Mouse (Mus musculus): Measurements from ENCODE around the gene Pigk. TPM values are rescaled to one million over a fixed set of nuclear protein-coding genes. Genes with fewer than 3 reads are reported as not detected.

Gene Pigk
- polyA plus RNA-seq, 1 experiment = 5.8 TPM

DNA sequence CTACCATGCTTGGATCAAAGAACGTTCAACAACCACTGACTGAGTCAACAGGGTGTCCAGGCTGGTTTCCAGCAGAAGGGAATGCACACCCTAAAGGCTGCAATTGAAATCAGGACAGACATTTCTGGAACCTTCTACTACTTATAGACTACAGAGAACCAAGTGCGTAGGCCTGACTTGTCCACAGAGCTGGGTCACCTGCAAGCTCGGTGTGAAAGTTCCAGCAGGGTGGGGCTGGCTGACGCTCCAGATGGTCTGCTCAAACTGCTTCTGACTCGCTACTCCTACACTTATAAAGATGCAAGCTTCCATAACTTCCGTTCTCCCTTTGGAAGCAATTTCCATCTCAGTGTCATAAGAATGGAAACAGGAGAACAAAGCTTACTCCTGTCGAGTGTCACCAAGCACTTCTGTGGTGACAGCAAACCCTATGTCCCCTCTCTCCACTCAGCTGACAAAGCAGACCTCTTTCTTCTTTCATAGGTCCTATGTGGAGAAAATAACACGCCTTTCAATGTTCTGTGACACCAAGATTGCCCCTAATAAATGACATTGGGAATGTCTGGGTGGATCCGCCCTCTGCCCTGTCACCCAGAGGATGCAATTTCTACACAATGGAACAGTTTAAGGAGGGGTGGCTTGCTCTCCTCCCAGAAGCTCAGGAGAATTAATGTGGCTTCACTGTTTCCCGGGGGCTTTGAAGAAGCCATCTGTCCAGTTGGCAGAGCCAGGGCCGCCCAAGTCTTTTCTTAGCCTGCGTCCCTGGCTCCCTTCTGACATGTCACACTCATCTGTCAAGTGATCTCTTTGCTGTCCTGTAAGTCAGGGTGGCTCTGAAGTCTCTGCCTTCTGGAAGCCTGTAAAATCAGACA lies 154.0 kb downstream of the Pigk start:
- H3K36me3 ChIP-seq (ENCODE audit: control insufficient read depth, insufficient read depth, low read length) = no peaks in the 10 kb centered on the region
- H3K27me3 ChIP-seq (ENCODE audit: control insufficient read depth, insufficient read depth, low read length) = no peaks in the 10 kb centered on the region
- 89% methylated on average over 12 of the region's 12 CpGs for WGBS
- H3K4me3 ChIP-seq (ENCODE audit: extremely low read depth, insufficient read depth, insufficient read length) = no peak overlapping the region
- no peak overlapping the region for H3K27ac ChIP-seq (ENCODE audit: insufficient read depth, low read length)
- no peak for DNase-seq (ENCODE audit: low read depth in 1 of 2, low spot score in 2 of 2)
- TF ChIP-seq CTCF (IDR thresholded peaks at IDR 0.05; ENCODE audit: extremely low read depth, insufficient read depth, insufficient read length, insufficient replicate concordance) (no peak), POLR2A (IDR thresholded peaks at IDR 0.05; ENCODE audit: low read depth, low read length) (no peak)
- H3K4me1 ChIP-seq (ENCODE audit: control insufficient read depth, insufficient read depth, insufficient read length) = no peaks in the 10 kb centered on the region

DNA sequence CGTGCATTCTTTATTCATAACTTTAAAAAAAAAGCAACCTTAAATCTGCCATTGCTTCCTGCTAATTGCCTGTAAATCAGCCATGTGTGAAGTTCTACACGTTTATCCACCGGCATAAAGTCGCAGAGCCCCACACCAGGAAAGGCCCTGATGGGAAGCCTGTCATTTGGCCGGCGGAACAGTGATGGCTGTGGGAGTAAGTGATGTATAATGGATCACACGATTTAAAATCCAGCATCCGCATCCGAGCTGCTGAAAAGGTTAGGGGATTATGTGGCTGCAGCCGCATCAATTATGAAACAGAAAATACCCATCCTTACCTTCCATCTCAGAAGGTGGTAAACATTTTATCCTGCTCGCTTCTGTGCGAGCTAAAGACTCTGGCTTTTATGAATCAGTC lies 158.2 kb downstream of the Pigk start:
- Histone ChIP-seq H3K27me3 (ENCODE audit: control insufficient read depth, insufficient read depth, low read length) (no peaks in the 10 kb centered on the region), H3K4me3 (ENCODE audit: extremely low read depth, insufficient read depth, insufficient read length) (no peak overlapping the region), H3K4me1 (ENCODE audit: control insufficient read depth, insufficient read depth, insufficient read length) (no peaks in the 10 kb centered on the region), H3K36me3 (ENCODE audit: control insufficient read depth, insufficient read depth, low read length) (no peaks in the 10 kb centered on the region), H3K27ac (ENCODE audit: insufficient read depth, low read length) (no peak overlapping the region)
- TF ChIP-seq POLR2A (IDR thresholded peaks at IDR 0.05; ENCODE audit: low read depth, low read length) = no peak
- TF ChIP-seq CTCF (IDR thresholded peaks at IDR 0.05; ENCODE audit: extremely low read depth, insufficient read depth, insufficient read length, insufficient replicate concordance) = no peak
- DNase-seq (ENCODE audit: low read depth in 1 of 2, low spot score in 2 of 2) = no peak
- WGBS = 92% methylated on average over 12 of the region's 12 CpGs

DNA sequence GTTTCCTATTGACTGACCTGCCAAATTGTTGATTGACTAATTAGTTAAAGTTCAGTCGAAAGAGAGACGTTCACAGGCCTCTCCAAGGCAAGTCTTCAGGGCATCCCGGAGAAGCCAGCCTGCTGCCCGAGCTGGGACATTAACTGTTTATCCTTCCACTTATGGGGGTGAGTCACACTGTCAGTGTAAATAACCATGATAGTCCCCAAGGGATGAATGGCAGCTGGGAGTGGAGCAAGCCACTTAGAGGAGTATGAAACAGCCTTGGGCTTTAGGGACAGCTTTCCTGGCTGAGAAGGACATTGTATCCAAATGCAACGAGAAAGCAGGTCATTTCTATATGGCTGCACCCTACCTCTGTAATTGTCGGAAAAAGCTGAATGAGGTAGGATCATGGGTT lies 158.7 kb downstream of the Pigk start:
- WGBS = 91% methylated on average over 6 of the region's 6 CpGs
- H3K27me3 ChIP-seq (ENCODE audit: control insufficient read depth, insufficient read depth, low read length) = no peaks in the 10 kb centered on the region
- no peak overlapping the region for H3K4me3 ChIP-seq (ENCODE audit: extremely low read depth, insufficient read depth, insufficient read length)
- no peak overlapping the region for H3K27ac ChIP-seq (ENCODE audit: insufficient read depth, low read length)
- H3K4me1 ChIP-seq (ENCODE audit: control insufficient read depth, insufficient read depth, insufficient read length) = no peaks in the 10 kb centered on the region
- TF ChIP-seq POLR2A (IDR thresholded peaks at IDR 0.05; ENCODE audit: low read depth, low read length) (no peak), CTCF (IDR thresholded peaks at IDR 0.05; ENCODE audit: extremely low read depth, insufficient read depth, insufficient read length, insufficient replicate concordance) (no peak)
- DNase-seq (ENCODE audit: low read depth in 1 of 2, low spot score in 2 of 2) = no peak
- H3K36me3 ChIP-seq (ENCODE audit: control insufficient read depth, insufficient read depth, low read length) = no peaks in the 10 kb centered on the region

DNA sequence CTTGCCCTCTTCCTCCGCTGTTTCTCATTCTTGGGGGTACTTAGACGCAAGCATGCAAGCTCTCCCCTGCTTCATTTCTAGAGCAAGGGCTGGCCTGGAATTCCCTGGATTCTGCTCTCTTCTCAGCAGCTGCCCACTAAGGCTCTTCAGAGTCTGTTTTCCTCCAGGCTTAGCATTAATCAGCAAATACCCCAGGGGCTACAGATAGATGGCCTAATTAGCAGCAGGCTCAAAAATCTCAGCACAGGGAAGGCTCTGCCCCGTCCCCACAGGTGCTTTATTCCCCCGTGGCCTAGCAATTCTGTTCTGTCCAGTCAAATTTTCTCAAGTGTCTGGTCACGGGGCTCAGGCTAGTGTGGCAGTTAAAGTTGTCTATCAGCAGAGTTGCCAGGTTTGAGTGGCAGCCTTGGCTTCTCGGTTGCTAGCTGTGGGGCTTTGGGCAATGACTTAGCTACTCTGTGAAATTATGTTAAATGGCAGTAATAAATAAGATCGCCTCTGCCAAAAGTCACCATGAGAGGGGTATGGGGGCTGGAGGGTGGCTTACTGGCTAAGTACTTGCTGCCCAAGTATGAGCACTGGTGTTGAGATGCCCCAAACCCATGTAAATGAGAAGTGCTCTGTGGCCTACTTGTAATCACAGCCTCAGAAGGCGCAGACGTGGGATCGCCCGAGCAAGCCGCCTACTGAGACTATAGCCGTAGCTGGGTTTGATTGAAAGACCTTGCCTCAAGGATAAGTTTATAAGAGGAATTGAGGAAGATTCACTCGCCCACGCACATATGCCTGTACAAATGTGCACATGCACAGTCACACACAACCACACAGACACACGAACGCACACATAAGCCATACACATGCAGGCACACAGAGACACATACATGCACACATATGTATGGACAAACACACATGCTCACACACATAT lies 160.8 kb downstream of the Pigk start:
- no peak overlapping the region for H3K4me3 ChIP-seq (ENCODE audit: extremely low read depth, insufficient read depth, insufficient read length)
- H3K4me1 ChIP-seq (ENCODE audit: control insufficient read depth, insufficient read depth, insufficient read length) = no peaks in the 10 kb centered on the region
- no peaks in the 10 kb centered on the region for H3K27me3 ChIP-seq (ENCODE audit: control insufficient read depth, insufficient read depth, low read length)
- H3K36me3 ChIP-seq (ENCODE audit: control insufficient read depth, insufficient read depth, low read length) = no peaks in the 10 kb centered on the region
- DNase-seq (ENCODE audit: low read depth in 1 of 2, low spot score in 2 of 2) = no peak
- no peak overlapping the region for H3K27ac ChIP-seq (ENCODE audit: insufficient read depth, low read length)
- WGBS = 93% methylated on average over 17 of the region's 17 CpGs
- TF ChIP-seq CTCF (IDR thresholded peaks at IDR 0.05; ENCODE audit: extremely low read depth, insufficient read depth, insufficient read length, insufficient replicate concordance) = no peak
- no peak for TF ChIP-seq POLR2A (IDR thresholded peaks at IDR 0.05; ENCODE audit: low read depth, low read length)

DNA sequence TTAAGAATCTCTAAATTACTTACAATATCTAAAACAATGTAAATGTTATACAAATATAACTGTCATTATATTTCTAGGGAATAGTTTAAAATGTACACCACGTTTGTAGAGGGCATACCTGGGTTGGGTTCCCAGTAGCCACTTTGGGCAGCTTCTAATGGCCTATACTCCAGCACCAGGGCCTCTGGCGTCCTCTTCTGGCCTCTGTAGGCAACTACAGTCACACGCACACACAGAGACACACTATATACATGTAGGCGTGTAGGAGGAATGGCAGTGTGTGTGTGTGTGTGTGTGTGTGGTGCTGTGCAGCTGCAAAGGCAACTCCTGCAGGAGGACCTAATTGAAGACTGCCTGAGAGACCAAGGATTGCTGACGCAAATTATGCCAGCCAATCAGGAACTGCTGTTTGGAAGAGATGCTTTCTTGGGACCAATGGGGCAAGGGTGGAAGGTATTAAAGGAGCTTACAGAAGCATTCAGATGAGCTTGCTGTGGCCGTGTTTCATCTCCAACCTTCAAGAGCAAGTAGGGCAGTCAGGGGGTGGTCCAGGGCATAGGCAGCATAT lies 161.9 kb downstream of the Pigk start:
- no peaks in the 10 kb centered on the region for H3K27me3 ChIP-seq (ENCODE audit: control insufficient read depth, insufficient read depth, low read length)
- H3K4me1 ChIP-seq (ENCODE audit: control insufficient read depth, insufficient read depth, insufficient read length) = no peaks in the 10 kb centered on the region
- DNase-seq (ENCODE audit: low read depth in 1 of 2, low spot score in 2 of 2) = no peak
- TF ChIP-seq CTCF (IDR thresholded peaks at IDR 0.05; ENCODE audit: extremely low read depth, insufficient read depth, insufficient read length, insufficient replicate concordance) (no peak), POLR2A (IDR thresholded peaks at IDR 0.05; ENCODE audit: low read depth, low read length) (no peak)
- no peak overlapping the region for H3K27ac ChIP-seq (ENCODE audit: insufficient read depth, low read length)
- 89% methylated on average over 6 of the region's 6 CpGs for WGBS
- H3K36me3 ChIP-seq (ENCODE audit: control insufficient read depth, insufficient read depth, low read length) = no peaks in the 10 kb centered on the region
- no peak overlapping the region for H3K4me3 ChIP-seq (ENCODE audit: extremely low read depth, insufficient read depth, insufficient read length)

DNA sequence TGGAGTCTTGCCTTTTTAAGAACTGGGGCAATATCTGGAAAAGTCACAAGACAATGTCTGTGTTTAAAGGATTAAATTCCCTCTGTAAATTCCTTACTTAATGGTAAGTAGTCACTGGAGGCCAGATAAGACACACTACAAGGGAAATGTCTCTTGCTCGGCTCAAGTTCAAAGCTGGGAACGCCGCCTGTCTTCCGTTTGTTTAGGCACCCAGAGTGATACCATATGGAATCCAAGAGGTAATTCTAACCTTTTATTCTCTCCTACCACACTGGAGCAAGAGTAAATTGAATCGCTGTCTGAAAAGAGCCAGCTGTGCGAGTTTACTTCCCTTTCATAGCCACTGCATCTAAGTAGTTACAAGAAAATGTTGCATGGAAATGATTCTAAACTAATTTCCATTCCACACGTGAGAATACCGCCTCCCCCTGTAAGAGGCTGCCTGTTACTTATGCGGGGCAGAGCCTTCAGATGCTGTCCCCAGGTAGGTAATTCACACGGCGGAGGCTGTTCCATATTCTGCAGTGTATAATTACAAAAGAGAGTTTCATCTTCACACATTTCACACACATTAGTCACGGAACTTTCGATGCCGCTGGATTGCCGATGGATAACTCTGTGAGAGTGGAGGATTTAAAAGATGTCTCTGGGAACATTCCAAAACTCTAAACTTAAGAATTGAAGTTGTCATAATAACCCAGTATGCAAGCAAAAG lies 166.4 kb downstream of the Pigk start:
- TF ChIP-seq CTCF (IDR thresholded peaks at IDR 0.05; ENCODE audit: extremely low read depth, insufficient read depth, insufficient read length, insufficient replicate concordance) (no peak), POLR2A (IDR thresholded peaks at IDR 0.05; ENCODE audit: low read depth, low read length) (no peak)
- no peaks in the 10 kb centered on the region for H3K4me1 ChIP-seq (ENCODE audit: control insufficient read depth, insufficient read depth, insufficient read length)
- no peak overlapping the region for H3K27ac ChIP-seq (ENCODE audit: insufficient read depth, low read length)
- no peak for DNase-seq (ENCODE audit: low read depth in 1 of 2, low spot score in 2 of 2)
- H3K27me3 ChIP-seq (ENCODE audit: control insufficient read depth, insufficient read depth, low read length) = no peaks in the 10 kb centered on the region
- no peak overlapping the region for H3K4me3 ChIP-seq (ENCODE audit: extremely low read depth, insufficient read depth, insufficient read length)
- H3K36me3 ChIP-seq (ENCODE audit: control insufficient read depth, insufficient read depth, low read length) = no peaks in the 10 kb centered on the region
- whole genome bisulfite sequencing = 81% methylated on average over 15 of the region's 15 CpGs

Data from spleen, adult 2 months (tissue).